Mouse (Mus musculus) myocyte (in vitro differentiated cells): ENCODE measurements at regions not wholly inside any gene's neighbourhood (a gene's known extent, or its start where the extent isn't known, plus 50 kb on each side); places are given as distances from the start of the nearest gene placed in this dataset.

Experiments used
- H3K27me3 ChIP-seq: one replicate; pipeline ENCODE4 v1.6.1; 2011; ENCODE audit not compliant: control insufficient read depth, insufficient read depth, insufficient read length
- H3K36me3 ChIP-seq: one replicate; pipeline ENCODE4 v1.6.1; 2011; ENCODE audit not compliant: control insufficient read depth, insufficient read depth
- H3K4me2 ChIP-seq: one replicate; pipeline ENCODE4 v1.6.1; 2011; ENCODE audit warnings: low read depth, control low read depth
- H3K4me3 ChIP-seq: one replicate; pipeline ENCODE4 v1.5.1; 2011; ENCODE audit warnings: mild to moderate bottlenecking, control low read depth, moderate library complexity
- H3K79me2 ChIP-seq: one replicate; pipeline ENCODE4 v1.6.1; 2011; ENCODE audit not compliant: control insufficient read depth, insufficient read depth
- H3ac ChIP-seq: one replicate; pipeline ENCODE4 v1.6.1; 2011; ENCODE audit not compliant: control insufficient read depth, insufficient read length
- MYOG ChIP-seq, 3 experiments: IDR thresholded peaks; one replicate each; pipeline ENCODE4 v1.6.1; 2011; ENCODE audit warnings: control low read depth in 2 of 3, low read depth in 2 of 3, mild to moderate bottlenecking in 2 of 3; ENCODE audit not compliant: insufficient read length in 2 of 3, control insufficient read depth in 1 of 3, insufficient read depth in 1 of 3
- USF1 ChIP-seq: IDR thresholded peaks from one replicate; pipeline ENCODE4 v1.6.1; 2011; ENCODE audit warnings: low read depth, mild to moderate bottlenecking, control low read depth, moderate library complexity

- no peak for TF ChIP-seq MYOG (IDR thresholded peaks at IDR 0.05; ENCODE audit: control insufficient read depth in 1 of 3, insufficient read depth in 1 of 3, insufficient read length in 2 of 3, low read depth in 2 of 3)
- TF ChIP-seq USF1: no peak
Observed at GRCm38 (mm10) chr3:60948897-60949296, 53.7 kb upstream of the P2ry1 start.

More at GRCm38 (mm10) chr3:60948897-60949296, 53.7 kb upstream of the P2ry1 start:
- Histone ChIP-seq H3ac (no peak overlapping the region), H3K79me2 (no peaks in the 10 kb centered on the region), H3K4me3 (no peak overlapping the region), H3K27me3 (no peaks in the 10 kb centered on the region), H3K36me3 (no peaks in the 10 kb centered on the region), H3K4me2 (no peak overlapping the region)
